Comparison of ENCODE assay signal across 25 mouse cellular contexts in genomic region chr16:13401591-13401990, GRCm38 (mm10).
A peak's percentile ranks its signal among the peaks of the same experiment; 100 is the strongest.
DNase-seq lines count a peak whose midpoint lies in the region; ATAC-seq and TF ChIP-seq lines count a peak whose summit lies in the region.
"Had no signal": no experiment of that assay in that cellular context is flagged by ENCODE, and none has a peak within 500 bp of the region (broad histone marks: within the 10 kb centered on the region; RNA-seq: fewer than 3 reads in every experiment).

No protein-coding gene starts in this region.

- ATAC-seq in hindbrain, postnatal 0 days = no peak
- ATAC-seq in hindbrain, embryonic 14.5 days (ENCODE audit: low FRiP score) = no peak
- ATAC-seq: CD4-positive, CD25-positive, alpha-beta regulatory T cell, adult 4 months; forebrain, embryonic 16.5 days; liver, postnatal 0 days; lung, postnatal 0 days; midbrain, embryonic 16.5 days had no signal

- no peaks in the 10 kb centered on the region for H3K27me3 ChIP-seq in hindbrain, postnatal 0 days (ENCODE audit: insufficient read depth, low read length)
- H3K27me3 ChIP-seq in hindbrain, embryonic 14.5 days (ENCODE audit: control insufficient read depth, insufficient read depth, low read length) = no peaks in the 10 kb centered on the region
- H3K27me3 ChIP-seq: hindbrain, embryonic 13.5 days; limb, embryonic 12.5 days; neural tube, embryonic 13.5 days had no signal

- no peaks in the 10 kb centered on the region for H3K4me1 ChIP-seq in hindbrain, postnatal 0 days (ENCODE audit: insufficient read depth, low read length)
- H3K4me1 ChIP-seq in hindbrain, embryonic 14.5 days (replicated peaks; ENCODE audit: control insufficient read depth, insufficient read depth, low read length) = no peaks in the 10 kb centered on the region
- H3K4me1 ChIP-seq: embryonic facial prominence, embryonic 10.5 days; forebrain, embryonic 10.5 days; hindbrain, embryonic 13.5 days; limb, embryonic 12.5 days; neural tube, embryonic 13.5 days had no signal

- peak; percentile 7 for DNase-seq in hindbrain, postnatal 0 days (ENCODE audit: low spot score)
- DNase-seq in hindbrain, embryonic 14.5 days (ENCODE audit: low spot score) = no peak
- DNase-seq in ZHBTc4 (ENCODE audit: low read depth, low spot score) = peak; percentile 67
- peak; percentile 71 for DNase-seq in cerebellum, adult 8-10 months
- peak; percentile 69 to 75 for DNase-seq in cerebellum, postnatal 36 days
- no peak for DNase-seq in thymus, postnatal 25 days
- DNase-seq in embryo, embryonic 10.5 days (ENCODE audit: low spot score) = no peak
- no peak for DNase-seq in frontal cortex, postnatal 14 days (ENCODE audit: low spot score in 2 of 2)
- DNase-seq: adrenal gland, adult 8-10 months; kidney, adult 8-10 months; kidney, postnatal 10 days; liver, postnatal 0 days; thymus, postnatal 4 days had no signal

- no peak overlapping the region for H3K4me3 ChIP-seq in hindbrain, postnatal 0 days (ENCODE audit: low read length)
- no peak overlapping the region for H3K4me3 ChIP-seq in hindbrain, embryonic 14.5 days (replicated peaks; ENCODE audit: low read length)
- H3K4me3 ChIP-seq: embryonic facial prominence, embryonic 10.5 days; forebrain, embryonic 10.5 days; hindbrain, embryonic 13.5 days; limb, embryonic 12.5 days; myocyte; neural tube, embryonic 13.5 days had no signal

- H3K27ac ChIP-seq in hindbrain, postnatal 0 days = no peak overlapping the region
- no peak overlapping the region for H3K27ac ChIP-seq in hindbrain, embryonic 14.5 days
- H3K27ac ChIP-seq: embryonic facial prominence, embryonic 10.5 days; forebrain, embryonic 10.5 days; hindbrain, embryonic 13.5 days; limb, embryonic 12.5 days; macrophage; neural tube, embryonic 13.5 days had no signal

- no peak for TF ChIP-seq CTCF in hindbrain, postnatal 0 days (IDR thresholded peaks at IDR 0.05; ENCODE audit: low read depth)

- H3K36me3 ChIP-seq in hindbrain, postnatal 0 days (ENCODE audit: insufficient read depth, low read length) = peaks cover 43% of the 10 kb centered on the region
- peaks cover 88% of the 10 kb centered on the region for H3K36me3 ChIP-seq in hindbrain, embryonic 14.5 days (replicated peaks; ENCODE audit: control insufficient read depth, insufficient read depth)

- WGBS in hindbrain, postnatal 0 days = 68% methylated on average over 5 of the region's 5 CpGs
- WGBS in hindbrain, embryonic 14.5 days = 81% methylated on average over 5 of the region's 5 CpGs

- H3K4me2 ChIP-seq in hindbrain, postnatal 0 days (ENCODE audit: low read depth, low read length) = no peak overlapping the region
- H3K4me2 ChIP-seq in hindbrain, embryonic 14.5 days (replicated peaks) = no peak overlapping the region
- H3K4me2 ChIP-seq: hindbrain, embryonic 13.5 days; limb, embryonic 12.5 days; liver, embryonic 11.5 days; neural tube, embryonic 13.5 days had no signal

- no peaks in the 10 kb centered on the region for H3K9me3 ChIP-seq in hindbrain, postnatal 0 days (ENCODE audit: low read length)
- no peaks in the 10 kb centered on the region for H3K9me3 ChIP-seq in hindbrain, embryonic 14.5 days (ENCODE audit: control insufficient read depth, low read length)
- H3K9me3 ChIP-seq: embryonic facial prominence, embryonic 10.5 days; forebrain, embryonic 10.5 days; hindbrain, embryonic 13.5 days; limb, embryonic 12.5 days; neural tube, embryonic 13.5 days had no signal

- no peak overlapping the region for H3K9ac ChIP-seq in hindbrain, postnatal 0 days (replicated peaks; ENCODE audit: low read length)
- no peak overlapping the region for H3K9ac ChIP-seq in hindbrain, embryonic 14.5 days
- H3K9ac ChIP-seq: hindbrain, embryonic 13.5 days; limb, embryonic 12.5 days; liver, postnatal 0 days; neural tube, embryonic 13.5 days had no signal

Comparison
In these comparisons a context has a peak if more than half of its experiments do, and no peak if none do; other contexts are left out.
1. DNase-seq: peak in hindbrain, postnatal 0 days (single experiment), ZHBTc4 (single experiment), cerebellum, adult 8-10 months (single experiment) and cerebellum, postnatal 36 days (2 of 2); none in hindbrain, embryonic 14.5 days (single experiment), thymus, postnatal 25 days (single experiment), embryo, embryonic 10.5 days (single experiment) and frontal cortex, postnatal 14 days (0 of 2).